Mouse (Mus musculus) adrenal gland, postnatal 25 days (tissue): ENCODE measurements at regions not wholly inside any gene's neighbourhood (a gene's known extent, or its start where the extent isn't known, plus 50 kb on each side); places are given as distances from the start of the nearest gene placed in this dataset.

ENCODE experiments used
- DNase-seq: peaks from one replicate; pipeline ENCODE4 v3.0.0; 2021; ENCODE audit warnings: mixed read lengths

GRCm38 (mm10) chr2:45747263-45748236 is 630.4 kb upstream of the Zeb2 start:
- DNase-seq: no peak

GRCm38 (mm10) chr2:45746606-45747005 is 629.4 kb upstream of the Zeb2 start:
- DNase-seq: no peak

- no peak for DNase-seq
Measured at GRCm38 (mm10) chr2:45736278-45736677, 619.1 kb upstream of the Zeb2 start.

- no peak for DNase-seq
Measured at GRCm38 (mm10) chr2:45713997-45714396, 596.8 kb upstream of the Zeb2 start.

GRCm38 (mm10) chr2:45707026-45707425 is 589.8 kb upstream of the Zeb2 start:
- DNase-seq: no peak

- DNase-seq: no peak
Measured at GRCm38 (mm10) chr2:45702511-45702910, 585.3 kb upstream of the Zeb2 start.

- DNase-seq: no peak
Measured at GRCm38 (mm10) chr2:45700578-45700977, 583.4 kb upstream of the Zeb2 start.

GRCm38 (mm10) chr2:45693291-45694020 is 576.3 kb upstream of the Zeb2 start:
- no peak for DNase-seq

- no peak for DNase-seq
Measured at GRCm38 (mm10) chr2:45692819-45693218, 575.6 kb upstream of the Zeb2 start.

- no peak for DNase-seq
Measured at GRCm38 (mm10) chr2:45688996-45689395, 571.8 kb upstream of the Zeb2 start.

GRCm38 (mm10) chr2:45681251-45681650 is 564.1 kb upstream of the Zeb2 start:
- DNase-seq: no peak

GRCm38 (mm10) chr2:45679101-45679895 is 562.1 kb upstream of the Zeb2 start:
- no peak for DNase-seq

- DNase-seq: no peak
Measured at GRCm38 (mm10) chr2:45678685-45679084, 561.5 kb upstream of the Zeb2 start.

- no peak for DNase-seq
Measured at GRCm38 (mm10) chr2:45675776-45676175, 558.6 kb upstream of the Zeb2 start.

- no peak for DNase-seq
Measured at GRCm38 (mm10) chr2:45656011-45656410, 538.8 kb upstream of the Zeb2 start.

- DNase-seq: no peak
Measured at GRCm38 (mm10) chr2:45654693-45655092, 537.5 kb upstream of the Zeb2 start.

GRCm38 (mm10) chr2:45652977-45653376 is 535.8 kb upstream of the Zeb2 start:
- DNase-seq: no peak

GRCm38 (mm10) chr2:45650271-45650985 is 533.2 kb upstream of the Zeb2 start:
- DNase-seq: no peak

- DNase-seq: no peak
Measured at GRCm38 (mm10) chr2:45647846-45648245, 530.7 kb upstream of the Zeb2 start.

- no peak for DNase-seq
Measured at GRCm38 (mm10) chr2:45630081-45630480, 512.9 kb upstream of the Zeb2 start.

- DNase-seq: no peak
Measured at GRCm38 (mm10) chr2:45629616-45630015, 512.4 kb upstream of the Zeb2 start.

GRCm38 (mm10) chr2:45623056-45623455 is 505.9 kb upstream of the Zeb2 start:
- no peak for DNase-seq
